Mouse (Mus musculus): ENCODE data around the gene Trmt61a.

GRCm38 (mm10) chr12:111653434-111653833, 24.5 kb upstream of the Trmt61a start:
- TF ChIP-seq CTCF (IDR thresholded peaks at IDR 0.05; ENCODE audit: low read depth) (peak; percentile 94), EP300 (optimal IDR thresholded peaks at IDR 0.05) (no peak)

Data from stomach, postnatal 0 days (tissue).